Mouse (Mus musculus): Measurements from ENCODE around the gene 2410002F23Rik. TPM values are rescaled to one million over a fixed set of nuclear protein-coding genes. Genes with fewer than 3 reads are reported as not detected.
A peak's percentile ranks its signal among the peaks of the same experiment; 100 is the strongest.
"Not testable (repeated sequence)": the region's sequence is repeated elsewhere in the genome, so short reads cannot be mapped to it uniquely, and the experiment has no call there.

The 2410002F23Rik gene
- total RNA-seq, 1 experiment, result 127 TPM

GRCm38 (mm10) chr7:44246984-44247470, 505 bp downstream of the 2410002F23Rik start:
- H3K4me1 ChIP-seq (ENCODE audit: control insufficient read depth in 2 of 2, insufficient read depth in 2 of 2, low read length in 2 of 2, poor library complexity in 1 of 2), result peaks cover 0 to 11% of the 10 kb centered on the region in 2 experiments; a peak in 1 of 4 replicates

DNA sequence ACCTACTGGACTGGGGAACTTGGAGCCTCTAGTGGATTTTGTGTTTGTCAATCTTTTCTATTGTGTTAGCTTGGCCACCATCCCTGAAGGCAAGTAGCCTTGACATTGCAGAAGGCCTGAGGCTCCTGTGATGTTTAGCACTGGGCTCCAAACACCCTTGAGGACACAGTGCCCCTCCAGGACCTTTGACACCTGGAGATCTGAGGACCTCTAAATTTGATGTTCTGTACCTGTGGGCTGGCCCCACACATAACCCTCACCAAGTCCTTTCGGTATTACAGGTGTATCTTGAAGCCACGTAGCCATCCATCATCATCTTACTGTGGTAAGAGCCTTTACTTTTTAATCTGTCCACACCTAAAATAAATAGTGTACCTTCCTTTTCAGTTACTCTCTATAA, 1.4 kb downstream of the 2410002F23Rik start:
- H3K4me3 ChIP-seq (ENCODE audit: insufficient read depth in 1 of 2, low read depth in 1 of 2, low read length in 2 of 2, poor library complexity in 1 of 2, severe bottlenecking in 1 of 2), result peak overlapping the region; percentile 86 to 90; a peak in 3 of 4 replicates
- in situ Hi-C loops (cut with MboI; ENCODE audit: low sequenced_read_pairs in 2 of 2, unreplicated experiment in 2 of 2), result no loop called here
- H3K27ac ChIP-seq (ENCODE audit: insufficient read depth, low read depth, low read length, poor library complexity, severe bottlenecking), result no peak overlapping the region
- TF ChIP-seq MAFK (IDR thresholded peaks at IDR 0.05; ENCODE audit: insufficient read depth, low read depth, low read length), result no peak
- no peak for TF ChIP-seq HCFC1 (IDR thresholded peaks at IDR 0.05; ENCODE audit: borderline replicate concordance, insufficient read depth, low read length)
- no peak for TF ChIP-seq ZNF384 (IDR thresholded peaks at IDR 0.05; ENCODE audit: low read depth, low read length)
- TF ChIP-seq ZC3H11A (IDR thresholded peaks at IDR 0.05; ENCODE audit: borderline replicate concordance, low read depth, low read length), result no peak
- no peak for TF ChIP-seq CHD2 (IDR thresholded peaks at IDR 0.05; ENCODE audit: low read depth, low read length)
- DNase-seq (ENCODE audit: low read depth, low spot score), result no peak
- peaks cover 41% of the 10 kb centered on the region for H3K36me3 ChIP-seq (ENCODE audit: control insufficient read depth, insufficient read depth, low read length, poor library complexity, severe bottlenecking)
- peak overlapping the region; percentile 43; the same call in 1 of the 2 replicates for H3K9ac ChIP-seq (ENCODE audit: insufficient read depth, low read depth, low read length, poor library complexity, severe bottlenecking)
- H3K9me3 ChIP-seq (ENCODE audit: control insufficient read depth, insufficient read depth, low read depth, low read length), result no peaks in the 10 kb centered on the region
- peaks cover 0 to 16% of the 10 kb centered on the region in 2 experiments; a peak in 1 of 4 replicates for H3K4me1 ChIP-seq (ENCODE audit: control insufficient read depth in 2 of 2, insufficient read depth in 2 of 2, low read length in 2 of 2, poor library complexity in 1 of 2)

More at GRCm38 (mm10) chr7:44246984-44247470, 505 bp downstream of the 2410002F23Rik start:
- no peaks in the 10 kb centered on the region for H3K9me3 ChIP-seq (ENCODE audit: control insufficient read depth, insufficient read depth, low read depth, low read length)
- peak overlapping the region; percentile 95 for H3K9ac ChIP-seq (ENCODE audit: insufficient read depth, low read depth, low read length, poor library complexity, severe bottlenecking)
- H3K4me3 ChIP-seq (ENCODE audit: insufficient read depth in 1 of 2, low read depth in 1 of 2, low read length in 2 of 2, poor library complexity in 1 of 2, severe bottlenecking in 1 of 2), result peak overlapping the region; percentile 86 to 90
- peak overlapping the region; percentile 87 for H3K27ac ChIP-seq (ENCODE audit: insufficient read depth, low read depth, low read length, poor library complexity, severe bottlenecking)
- peaks cover 35% of the 10 kb centered on the region for H3K36me3 ChIP-seq (ENCODE audit: control insufficient read depth, insufficient read depth, low read length, poor library complexity, severe bottlenecking)
- in situ Hi-C loops (cut with MboI; ENCODE audit: low sequenced_read_pairs in 2 of 2, unreplicated experiment in 2 of 2), result no loop called here
- no peak for DNase-seq (ENCODE audit: low read depth, low spot score)
- TF ChIP-seq MAFK (IDR thresholded peaks at IDR 0.05; ENCODE audit: insufficient read depth, low read depth, low read length), result no peak
- peak; percentile 94 for TF ChIP-seq ZNF384 (IDR thresholded peaks at IDR 0.05; ENCODE audit: low read depth, low read length)

DNA sequence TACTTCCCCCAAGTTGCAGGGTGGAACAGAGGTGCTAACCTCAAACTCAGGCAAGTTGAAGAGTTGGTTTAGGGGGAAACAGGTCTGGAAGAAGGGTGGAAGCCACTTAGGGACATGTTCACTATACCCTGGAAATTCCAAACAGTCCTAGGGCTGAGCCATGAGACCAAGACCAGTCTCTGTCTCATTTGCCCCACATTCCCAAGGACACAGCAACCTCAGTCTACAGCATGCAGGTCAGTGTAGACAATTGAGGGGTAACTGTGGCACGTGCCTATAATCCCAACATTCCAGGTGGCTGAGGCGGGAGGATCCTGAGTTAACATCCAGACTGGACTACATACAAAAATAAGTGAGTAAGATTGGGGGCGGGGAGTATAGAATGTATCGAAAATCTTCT, 2.7 kb downstream of the 2410002F23Rik start:
- Histone ChIP-seq H3K9me3 (ENCODE audit: control insufficient read depth, insufficient read depth, low read depth, low read length) (no peaks in the 10 kb centered on the region), H3K27ac (ENCODE audit: insufficient read depth, low read depth, low read length, poor library complexity, severe bottlenecking) (no peak overlapping the region), H3K4me3 (ENCODE audit: insufficient read depth in 1 of 2, low read depth in 1 of 2, low read length in 2 of 2, poor library complexity in 1 of 2, severe bottlenecking in 1 of 2) (no peak overlapping the region), H3K4me1 (ENCODE audit: control insufficient read depth in 2 of 2, insufficient read depth in 2 of 2, low read length in 2 of 2, poor library complexity in 1 of 2) (peaks cover 0 to 17% of the 10 kb centered on the region in 2 experiments; a peak in 1 of 4 replicates), H3K9ac (ENCODE audit: insufficient read depth, low read depth, low read length, poor library complexity, severe bottlenecking) (no peak overlapping the region), H3K36me3 (ENCODE audit: control insufficient read depth, insufficient read depth, low read length, poor library complexity, severe bottlenecking) (peaks cover 42% of the 10 kb centered on the region)
- TF ChIP-seq HCFC1 (IDR thresholded peaks at IDR 0.05; ENCODE audit: borderline replicate concordance, insufficient read depth, low read length), result no peak
- TF ChIP-seq ZC3H11A (IDR thresholded peaks at IDR 0.05; ENCODE audit: borderline replicate concordance, low read depth, low read length), result no peak
- no peak for TF ChIP-seq CHD2 (IDR thresholded peaks at IDR 0.05; ENCODE audit: low read depth, low read length)
- no peak for TF ChIP-seq ZNF384 (IDR thresholded peaks at IDR 0.05; ENCODE audit: low read depth, low read length)
- in situ Hi-C loops (cut with MboI; ENCODE audit: low sequenced_read_pairs in 2 of 2, unreplicated experiment in 2 of 2), result no loop called here
- no peak for DNase-seq (ENCODE audit: low read depth, low spot score)

DNA sequence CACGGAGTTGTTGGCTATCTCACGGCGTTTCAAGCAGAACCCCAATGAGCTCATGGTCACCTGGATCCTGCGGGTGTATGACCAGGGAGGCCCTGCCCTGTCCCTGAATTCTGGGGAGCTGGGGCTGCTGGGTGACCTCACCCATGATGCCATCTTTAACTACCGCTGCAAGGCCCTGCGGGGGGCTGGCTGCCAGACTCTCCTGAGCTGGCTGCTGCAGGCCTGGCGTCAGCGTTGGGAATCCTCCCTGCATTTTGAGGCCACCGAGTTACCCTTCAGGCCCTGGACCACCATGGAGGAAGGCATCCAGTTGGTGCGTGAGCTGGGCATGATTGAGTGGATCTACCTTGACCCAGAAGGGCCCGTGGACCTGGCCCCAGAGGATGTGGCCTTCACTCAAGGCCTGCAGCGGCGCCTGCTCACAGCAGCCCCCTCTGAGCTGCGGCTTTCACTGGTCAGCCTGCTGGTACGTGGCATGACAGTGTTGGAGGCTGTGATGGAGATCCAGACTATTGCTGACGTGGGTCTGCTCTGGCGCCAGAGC, 4.3 kb downstream of the 2410002F23Rik start:
- Histone ChIP-seq H3K4me1 (ENCODE audit: control insufficient read depth in 2 of 2, insufficient read depth in 2 of 2, low read length in 2 of 2, poor library complexity in 1 of 2) (peaks cover 0 to 16% of the 10 kb centered on the region in 2 experiments; a peak in 1 of 4 replicates), H3K36me3 (ENCODE audit: control insufficient read depth, insufficient read depth, low read length, poor library complexity, severe bottlenecking) (peaks cover 42% of the 10 kb centered on the region)
- H3K9me3 ChIP-seq (ENCODE audit: control insufficient read depth, insufficient read depth, low read depth, low read length); DNase-seq (ENCODE audit: low read depth, low spot score); H3K4me3 ChIP-seq (ENCODE audit: insufficient read depth in 1 of 2, low read depth in 1 of 2, low read length in 2 of 2, poor library complexity in 1 of 2, severe bottlenecking in 1 of 2); H3K27ac ChIP-seq (ENCODE audit: insufficient read depth, low read depth, low read length, poor library complexity, severe bottlenecking); H3K9ac ChIP-seq (ENCODE audit: insufficient read depth, low read depth, low read length, poor library complexity, severe bottlenecking): not testable (repeated sequence)
- in situ Hi-C loops (cut with MboI; ENCODE audit: low sequenced_read_pairs in 2 of 2, unreplicated experiment in 2 of 2), result loop anchor here in 1 of 2 experiments (25.0 kb wide), 1 partner anchor 186 kb away; the partner anchor contains the start of gene Lrrc4b

All from ES-E14 (cell line).